Mouse (Mus musculus) midbrain, embryonic 13.5 days (tissue): ENCODE measurements at regions not wholly inside any gene's neighbourhood (a gene's known extent, or its start where the extent isn't known, plus 50 kb on each side); places are given as distances from the start of the nearest gene placed in this dataset.

ENCODE experiments used
- ATAC-seq: fragments of 200-750 bp; cut with Nextera tagmentation; 2 replicates; pipeline ENCODE4 v1.8.0; 2017; ENCODE audit warnings: mild to moderate bottlenecking, moderate TSS enrichment, moderate library complexity
- H3K27ac ChIP-seq: fragments of 300-500 bp; sonication (generic); 2 replicates; pipeline ENCODE4 v1.5.1; 2015; ENCODE audit warnings: inconsistent platforms, mild to moderate bottlenecking, moderate library complexity
- H3K27me3 ChIP-seq: fragments of 300-500 bp; sonication (generic); 2 replicates; pipeline ENCODE4 v1.6.1; 2015; ENCODE audit warnings: mild to moderate bottlenecking, inconsistent platforms
- H3K36me3 ChIP-seq: fragments of 300-500 bp; sonication (generic); 2 replicates; pipeline ENCODE4 v1.6.1; 2015; ENCODE audit warnings: mild to moderate bottlenecking, inconsistent platforms
- H3K4me1 ChIP-seq: fragments of 300-500 bp; sonication (generic); replicated peaks from 2 replicates; pipeline ENCODE4 v1.6.1; 2015; ENCODE audit warnings: inconsistent platforms
- H3K4me2 ChIP-seq: fragments of 300-500 bp; sonication (generic); replicated peaks from 2 replicates; pipeline ENCODE4 v1.6.1; 2015; ENCODE audit warnings: moderate library complexity, mild to moderate bottlenecking, inconsistent platforms
- H3K4me3 ChIP-seq: fragments of 300-500 bp; sonication (generic); replicated peaks from 2 replicates; pipeline ENCODE4 v1.5.1; 2015; ENCODE audit warnings: mild to moderate bottlenecking, inconsistent platforms
- H3K9ac ChIP-seq: fragments of 300-500 bp; sonication (generic); replicated peaks from 2 replicates; pipeline ENCODE4 v1.6.1; 2015; ENCODE audit warnings: mild to moderate bottlenecking, inconsistent platforms
- H3K9me3 ChIP-seq: fragments of 300-500 bp; sonication (generic); 2 replicates; pipeline ENCODE4 v1.6.1; 2016; ENCODE audit warnings: mild to moderate bottlenecking, inconsistent platforms
- WGBS: fragments of 180-500 bp; shearing (Covaris S2); methylation state at CpG from one replicate; pipeline ENCODE4 v1.1.7; 2015; 5-methylcytosine and 5-hydroxymethylcytosine counted together

GRCm38 (mm10) chr15:34775714-34776113 lies 418.0 kb upstream of the 9430069I07Rik start:
- Histone ChIP-seq H3K9me3 (no peaks in the 10 kb centered on the region), H3K27me3 (no peaks in the 10 kb centered on the region), H3K4me3 (no peak overlapping the region), H3K9ac (no peak overlapping the region), H3K4me1 (no peaks in the 10 kb centered on the region), H3K4me2 (no peak overlapping the region), H3K36me3 (no peaks in the 10 kb centered on the region), H3K27ac (no peak overlapping the region)
- ATAC-seq = no peak
- WGBS = 88% methylated on average over 2 of the region's 2 CpGs

GRCm38 (mm10) chr15:34751746-34752145 lies 394.1 kb upstream of the 9430069I07Rik start:
- Histone ChIP-seq H3K36me3 (no peaks in the 10 kb centered on the region), H3K27ac (no peak overlapping the region), H3K9ac (no peak overlapping the region), H3K4me3 (no peak overlapping the region), H3K4me1 (no peaks in the 10 kb centered on the region), H3K27me3 (no peaks in the 10 kb centered on the region), H3K4me2 (no peak overlapping the region), H3K9me3 (no peaks in the 10 kb centered on the region)
- no peak for ATAC-seq
- WGBS = 64% methylated on average over 2 of the region's 2 CpGs

- 64% methylated on average over 2 of the region's 2 CpGs for WGBS
- ATAC-seq = no peak
- H3K27ac ChIP-seq = no peak overlapping the region
- H3K9me3 ChIP-seq = no peaks in the 10 kb centered on the region
- H3K27me3 ChIP-seq = no peaks in the 10 kb centered on the region
- no peak overlapping the region for H3K4me2 ChIP-seq
- H3K4me3 ChIP-seq = no peak overlapping the region
- no peak overlapping the region for H3K9ac ChIP-seq
- no peaks in the 10 kb centered on the region for H3K36me3 ChIP-seq
- H3K4me1 ChIP-seq = no peaks in the 10 kb centered on the region
These were observed 393.3 kb upstream of the 9430069I07Rik start for GRCm38 (mm10) chr15:34751021-34751420.

- 90% methylated on average over 4 of the region's 4 CpGs for WGBS
- Histone ChIP-seq H3K27me3 (no peaks in the 10 kb centered on the region), H3K36me3 (no peaks in the 10 kb centered on the region), H3K4me3 (no peak overlapping the region), H3K9ac (no peak overlapping the region), H3K9me3 (no peaks in the 10 kb centered on the region), H3K4me1 (no peaks in the 10 kb centered on the region), H3K4me2 (no peak overlapping the region), H3K27ac (no peak overlapping the region)
- no peak for ATAC-seq
These were observed 389.4 kb upstream of the 9430069I07Rik start for GRCm38 (mm10) chr15:34747111-34747510.

- Histone ChIP-seq H3K4me2 (no peak overlapping the region), H3K27ac (no peak overlapping the region), H3K9me3 (no peaks in the 10 kb centered on the region), H3K4me1 (no peaks in the 10 kb centered on the region), H3K4me3 (no peak overlapping the region), H3K27me3 (no peaks in the 10 kb centered on the region), H3K9ac (no peak overlapping the region), H3K36me3 (no peaks in the 10 kb centered on the region)
- ATAC-seq = 0 out of 2 replicates have a peak, but pooled peaks have one; percentile 40
- WGBS = 44% methylated on average over 15 of the region's 15 CpGs
These were observed 385.6 kb upstream of the 9430069I07Rik start for GRCm38 (mm10) chr15:34743130-34743782.

GRCm38 (mm10) chr15:34741488-34741887 lies 383.8 kb upstream of the 9430069I07Rik start:
- no peak overlapping the region for H3K27ac ChIP-seq
- H3K36me3 ChIP-seq = no peaks in the 10 kb centered on the region
- ATAC-seq = no peak
- no peak overlapping the region for H3K4me3 ChIP-seq
- no peaks in the 10 kb centered on the region for H3K4me1 ChIP-seq
- H3K27me3 ChIP-seq = no peaks in the 10 kb centered on the region
- no peak overlapping the region for H3K9ac ChIP-seq
- H3K4me2 ChIP-seq = no peak overlapping the region
- no peaks in the 10 kb centered on the region for H3K9me3 ChIP-seq
- WGBS = 90% methylated on average over 4 of the region's 4 CpGs
